Mouse (Mus musculus) cerebellum, postnatal 25 days (tissue): ENCODE results near the gene Atad2b.
"Not testable (repeated sequence)": the region's sequence is repeated elsewhere in the genome, so short reads cannot be mapped to it uniquely, and the experiment has no call there.

Experiments used
- DNase-seq, 2 experiments: peaks; one replicate each; pipeline ENCODE4 v3.0.0; 2021; ENCODE audit warnings: mixed read lengths in 2 of 2

Atad2b gene

DNA sequence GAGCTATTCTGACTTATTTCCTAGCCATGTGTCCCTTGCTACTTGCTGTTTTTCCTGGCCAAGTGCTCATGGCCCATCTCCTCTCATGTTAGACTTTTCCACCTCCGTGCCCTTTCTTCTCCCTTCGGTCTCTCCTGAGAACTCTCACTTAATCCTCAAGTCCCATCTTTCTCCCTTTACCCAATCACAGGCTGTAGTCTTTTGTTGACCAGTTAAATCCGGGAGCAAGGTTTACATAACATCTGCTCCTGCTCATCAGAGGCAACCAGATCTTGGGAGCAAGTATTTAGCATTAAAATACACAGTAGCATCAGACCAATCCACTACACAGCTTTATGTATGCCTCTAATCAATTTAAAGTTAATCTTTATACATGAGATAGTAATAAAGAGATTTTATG is 2.7 kb upstream of the Atad2b start:
- no peak for DNase-seq

DNA sequence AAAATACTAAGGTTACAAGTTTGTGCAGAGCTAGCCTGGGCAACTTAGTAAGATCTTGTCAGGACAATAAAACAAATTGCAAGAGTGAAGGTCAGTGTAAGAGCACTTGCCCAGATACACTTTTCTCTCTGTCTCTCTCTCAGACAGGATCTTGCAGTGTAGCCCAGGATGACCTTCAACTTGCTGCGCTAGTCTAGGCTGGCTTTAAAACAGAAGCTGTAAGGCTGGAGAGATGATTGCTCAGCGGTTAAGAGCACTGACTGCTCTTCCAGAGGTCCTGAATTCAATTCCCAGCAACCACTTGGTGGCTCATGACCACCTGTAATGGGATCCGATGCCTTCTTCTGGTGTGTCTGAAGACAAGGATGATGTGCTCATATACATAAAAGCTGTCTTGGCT is 2.2 kb upstream of the Atad2b start:
- no peak for DNase-seq

DNA sequence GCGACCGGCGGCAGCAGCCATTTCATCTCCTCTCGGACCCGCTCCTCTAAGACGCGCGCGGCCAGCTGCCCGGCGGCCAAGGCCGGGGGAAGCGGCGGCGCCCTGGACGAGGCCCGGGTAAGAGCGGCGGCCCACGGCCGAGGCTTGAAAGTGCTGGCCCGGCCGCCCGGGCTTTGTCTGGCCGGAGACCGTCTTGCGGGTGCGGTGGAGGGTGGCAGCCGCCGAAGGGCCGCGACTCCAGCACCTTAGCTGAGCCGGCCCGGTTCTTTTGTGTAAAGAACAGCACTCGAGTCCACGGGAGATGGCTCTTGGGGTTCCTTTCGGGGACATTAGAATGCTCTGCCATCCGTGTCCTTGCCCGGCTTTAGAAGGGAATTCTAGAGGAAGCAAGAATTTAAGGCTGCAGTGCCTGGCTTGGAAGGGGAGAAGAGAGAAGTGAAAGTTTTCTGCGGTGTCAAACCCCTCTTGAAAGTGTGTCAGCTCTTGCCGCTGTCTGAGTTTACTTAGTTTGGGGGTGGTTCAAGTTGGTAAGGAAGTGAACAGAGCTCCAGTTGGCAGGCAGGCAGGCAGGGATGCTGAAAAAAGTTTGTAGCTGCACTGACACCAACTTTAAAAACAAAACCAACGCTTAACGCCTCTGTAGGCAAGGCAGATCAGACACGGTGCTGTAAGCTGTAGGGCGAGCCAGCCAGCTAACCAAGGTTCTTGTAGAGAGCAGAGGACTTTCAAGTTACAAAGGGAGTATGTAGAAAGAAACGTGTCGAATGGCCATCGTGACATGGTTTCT is 845 bp downstream of the Atad2b start:
- DNase-seq: peak in 1 of 2 experiments; percentile 79

DNA sequence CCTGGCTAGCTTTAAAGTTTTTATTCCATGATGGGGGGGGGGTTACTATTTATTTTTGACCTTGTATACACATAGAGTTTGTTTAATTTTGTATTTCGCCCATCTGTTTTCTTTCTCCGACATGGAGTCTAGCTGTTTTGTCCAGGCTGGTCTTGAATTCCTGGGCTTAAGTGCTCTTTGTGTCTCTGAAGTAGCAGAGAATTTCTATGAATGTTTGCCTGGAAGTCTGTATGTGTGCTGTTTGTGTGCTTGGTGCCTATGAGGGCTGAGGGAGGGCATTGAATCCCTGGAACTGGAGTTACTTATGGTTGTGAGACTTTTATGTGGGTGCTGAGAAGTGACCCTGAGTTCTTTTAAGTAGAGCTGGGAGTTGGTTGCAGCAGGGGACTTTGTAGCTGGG is 11.0 kb downstream of the Atad2b start:
- no peak for DNase-seq

DNA sequence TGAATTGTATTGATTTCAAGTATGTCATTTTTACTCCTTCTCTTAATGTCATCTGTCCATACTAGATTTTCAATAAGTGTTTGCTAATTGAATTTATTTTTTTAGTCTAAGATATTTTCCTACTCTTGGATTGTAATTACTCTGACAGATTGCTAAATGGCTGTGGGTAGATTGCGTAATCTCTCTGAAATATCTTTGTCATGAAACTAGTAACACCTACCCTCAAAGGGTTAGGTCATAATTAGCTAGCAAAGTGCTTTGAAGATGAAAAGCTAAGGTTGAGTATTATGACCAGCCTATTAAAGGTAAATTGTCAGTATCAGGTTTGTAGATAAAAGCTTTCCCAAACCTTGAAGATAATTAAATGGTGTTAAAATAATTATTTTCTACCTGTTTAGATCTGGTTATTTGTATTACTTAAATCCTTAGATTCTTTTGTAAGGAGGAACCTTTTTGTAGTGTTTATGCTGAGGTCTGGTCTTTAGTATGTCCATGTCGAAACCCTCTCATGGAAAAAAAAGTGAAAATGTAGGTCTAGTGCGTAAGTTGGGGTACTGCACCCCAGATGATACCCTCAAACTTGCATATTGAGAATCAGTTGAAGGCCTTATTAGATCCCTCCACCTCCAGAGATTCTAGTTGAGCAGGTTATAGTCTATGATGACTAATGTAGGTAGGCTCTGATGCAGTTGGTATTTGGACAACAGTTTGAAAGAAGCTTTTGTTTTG is 13.8 kb downstream of the Atad2b start:
- no peak for DNase-seq

- no peak for DNase-seq
Measured at GRCm38 (mm10) chr12:4952272-4952671, 35.1 kb downstream of the Atad2b start.

DNA sequence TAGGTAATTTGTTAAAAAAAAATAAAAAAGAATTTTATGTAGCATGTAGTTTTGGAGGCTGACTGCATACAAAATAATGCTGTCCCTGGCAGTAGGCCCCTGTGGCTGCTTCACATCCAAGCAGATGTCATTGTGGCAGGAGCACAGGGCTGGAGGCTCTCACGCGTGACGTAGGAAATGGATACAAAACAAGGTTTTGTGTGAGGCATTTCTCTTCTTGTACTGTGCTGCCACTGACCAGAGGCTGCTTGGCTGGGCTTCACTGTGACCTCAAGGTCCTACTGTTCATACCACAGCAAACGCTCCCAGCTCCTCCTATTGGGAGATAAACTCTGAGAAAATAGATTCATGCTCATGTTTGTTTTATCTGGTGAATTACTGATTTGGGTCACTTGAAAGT is 36.0 kb downstream of the Atad2b start:
- DNase-seq: no peak

DNA sequence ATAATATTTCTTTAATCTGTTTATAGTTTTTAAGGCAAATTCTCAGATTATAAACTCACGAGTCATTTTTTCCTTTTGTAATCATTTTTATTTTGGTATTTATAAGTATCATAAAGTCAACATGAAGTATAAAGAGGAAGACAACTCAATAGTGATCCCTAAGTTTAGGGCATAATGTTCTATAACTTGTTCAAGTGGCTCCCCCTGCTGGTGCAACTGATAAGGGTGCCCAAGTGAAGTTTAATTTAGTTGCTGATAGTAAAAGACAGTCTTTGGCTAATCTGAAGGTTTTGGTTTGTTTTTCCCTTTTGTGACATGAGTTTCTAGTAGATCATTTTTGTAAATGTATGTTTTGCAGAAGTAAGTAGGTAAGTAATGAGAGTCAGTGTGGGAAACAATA is 55.8 kb downstream of the Atad2b start:
- DNase-seq: peak; percentile 63 to 86

DNA sequence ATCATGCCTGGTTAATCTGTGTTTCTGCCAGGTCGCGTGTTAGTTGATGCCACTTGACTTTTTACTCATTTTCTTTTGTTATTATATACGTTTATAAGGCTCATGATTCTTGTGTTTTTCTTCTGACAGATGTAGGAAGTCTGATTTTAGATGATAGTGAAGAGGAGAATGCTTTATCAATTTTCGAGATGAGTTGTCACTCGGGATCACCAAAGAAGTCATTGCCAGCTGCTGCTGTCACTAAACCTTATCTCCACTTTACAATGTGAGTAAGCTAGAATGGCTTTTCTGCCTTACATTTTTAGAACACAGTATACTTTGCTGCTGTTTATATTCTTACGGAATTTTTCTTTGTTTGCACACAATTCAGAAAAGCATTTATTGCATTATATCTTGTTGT is 61.2 kb downstream of the Atad2b start:
- DNase-seq: no peak

DNA sequence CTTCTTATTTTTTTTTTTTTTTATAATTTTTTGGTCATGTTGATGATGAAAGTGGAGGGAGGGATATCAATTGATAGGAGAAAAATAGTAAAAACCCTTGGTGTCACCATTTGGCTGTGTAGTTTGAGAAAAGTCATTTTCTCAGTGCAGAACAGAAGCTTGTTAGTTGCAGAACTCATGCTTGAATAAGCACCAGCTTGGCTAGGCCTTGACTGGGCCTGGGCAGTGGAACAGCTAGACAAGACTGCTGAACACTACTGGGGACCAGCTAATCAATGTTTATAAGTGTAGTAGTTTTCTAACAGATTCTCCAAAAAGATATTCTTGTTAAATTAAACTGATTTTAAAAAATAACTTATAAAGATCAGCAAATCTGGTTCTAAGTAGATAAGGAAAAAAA is 79.8 kb downstream of the Atad2b start:
- peak; percentile 12 to 39 for DNase-seq

DNA sequence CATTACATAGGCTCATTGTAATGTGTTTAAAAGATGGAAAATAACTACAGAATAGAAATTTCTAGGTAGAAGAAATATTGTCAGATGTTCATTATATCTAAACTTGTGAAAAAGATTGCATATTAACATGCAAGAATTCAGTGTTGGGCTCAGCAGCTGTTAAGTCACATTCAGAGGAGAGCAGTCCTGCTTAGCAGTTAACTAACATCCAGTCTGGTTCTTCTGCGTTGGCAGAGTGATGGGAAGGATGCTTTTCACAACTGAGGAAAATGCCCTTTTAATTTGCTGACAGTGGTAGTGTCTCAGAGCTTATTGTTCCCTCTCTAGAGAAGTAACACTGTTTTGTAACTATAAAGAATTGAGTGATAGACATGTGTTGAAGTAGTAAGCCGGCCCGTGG is 88.2 kb downstream of the Atad2b start:
- DNase-seq: no peak

- not testable (repeated sequence) for DNase-seq
Measured at GRCm38 (mm10) chr12:5005776-5006175, 88.6 kb downstream of the Atad2b start.

- DNase-seq: not testable (repeated sequence)
Measured at GRCm38 (mm10) chr12:5008638-5009037, 91.5 kb downstream of the Atad2b start.

DNA sequence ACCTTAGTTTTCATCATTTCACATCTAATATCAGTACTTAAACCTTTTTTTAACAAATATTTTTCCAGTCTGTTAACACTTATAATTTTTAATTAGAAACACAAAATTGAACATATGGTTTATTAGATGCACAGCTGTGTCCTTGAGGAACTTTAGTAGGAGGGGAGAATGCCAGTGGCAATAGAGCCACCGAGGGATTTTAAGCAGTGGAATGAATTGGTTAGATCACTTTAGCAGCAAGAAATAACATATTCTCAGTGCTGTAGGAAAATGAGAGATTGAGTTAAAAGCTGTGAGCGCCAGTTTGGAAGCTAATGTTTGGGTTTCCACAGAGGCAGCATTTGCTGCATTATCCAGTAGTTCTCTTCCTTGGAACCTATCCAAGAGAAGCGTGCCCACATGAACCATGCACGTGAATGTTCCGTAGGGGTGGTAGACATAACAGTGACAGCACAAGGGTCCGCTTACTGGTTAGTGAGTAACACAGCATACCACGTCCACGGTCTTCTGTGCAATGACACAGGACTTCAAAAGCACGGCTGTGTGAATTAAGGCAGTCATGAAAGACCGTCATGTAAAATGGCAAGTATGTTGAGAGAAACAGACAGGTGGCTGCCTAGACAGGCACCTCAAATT is 108.2 kb downstream of the Atad2b start:
- DNase-seq: no peak

DNA sequence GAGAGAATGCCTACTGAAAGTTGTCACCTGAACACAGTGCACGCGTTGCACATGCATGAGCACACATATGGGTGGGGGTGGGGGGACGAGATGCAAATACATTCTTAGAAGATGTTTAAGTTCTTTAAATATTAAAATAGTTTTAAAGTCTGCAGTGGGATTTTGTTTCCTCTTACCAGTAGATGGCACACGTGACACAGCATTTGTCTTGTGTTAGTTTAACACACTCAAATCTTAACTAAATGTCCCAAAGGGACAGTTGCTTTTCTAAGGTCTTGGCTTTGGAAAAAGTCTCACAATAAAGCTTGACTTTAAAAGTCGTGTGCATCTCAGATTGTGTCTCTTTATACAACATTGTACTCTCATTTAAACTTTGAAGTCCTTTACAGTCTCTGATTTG is 111.9 kb downstream of the Atad2b start:
- DNase-seq: no peak

DNA sequence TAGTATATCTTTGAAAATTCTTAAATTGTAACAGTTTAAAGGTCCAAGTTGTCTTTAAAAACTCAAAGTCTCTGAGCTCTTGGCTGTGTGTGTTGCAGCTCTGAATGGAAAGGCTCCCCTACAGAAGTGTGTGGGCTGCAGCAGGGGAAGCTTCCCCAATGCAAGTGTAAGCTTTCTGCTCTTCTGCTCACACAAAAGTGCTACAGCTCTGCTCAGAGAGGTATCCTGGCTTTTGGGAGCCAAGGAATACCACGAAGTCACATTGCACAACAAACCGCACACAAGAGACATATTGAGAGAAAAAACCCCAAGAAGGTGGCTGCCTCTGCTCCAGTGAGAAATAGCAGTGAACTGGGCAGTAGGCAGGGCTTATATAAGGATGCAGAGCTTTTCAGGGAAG is 120.9 kb downstream of the Atad2b start:
- DNase-seq: no peak

GRCm38 (mm10) chr12:5044141-5044540 is 127.0 kb downstream of the Atad2b start:
- no peak for DNase-seq

- DNase-seq: no peak
Measured at GRCm38 (mm10) chr12:5048104-5048503, 131.0 kb downstream of the Atad2b start.

DNA sequence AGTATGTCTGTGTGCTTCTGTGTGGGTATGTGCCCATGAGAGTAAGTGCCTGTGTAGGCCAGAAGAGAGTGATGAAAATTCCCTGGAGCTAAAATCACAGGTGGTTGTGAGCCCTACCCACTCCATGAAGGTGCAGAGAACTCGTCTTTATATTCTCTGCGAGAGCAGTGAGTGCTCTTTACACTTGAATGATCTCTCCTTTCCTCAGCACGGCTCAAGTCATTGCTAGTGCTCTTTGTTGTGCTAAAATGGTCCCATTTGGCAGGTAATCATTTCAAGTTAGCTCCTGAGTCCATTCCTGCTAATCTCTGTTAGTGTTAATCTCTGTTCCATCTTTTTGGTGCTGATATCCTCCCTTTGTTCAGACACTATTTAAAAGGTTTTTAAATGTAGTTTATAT is 150.4 kb downstream of the Atad2b start:
- no peak for DNase-seq

DNA sequence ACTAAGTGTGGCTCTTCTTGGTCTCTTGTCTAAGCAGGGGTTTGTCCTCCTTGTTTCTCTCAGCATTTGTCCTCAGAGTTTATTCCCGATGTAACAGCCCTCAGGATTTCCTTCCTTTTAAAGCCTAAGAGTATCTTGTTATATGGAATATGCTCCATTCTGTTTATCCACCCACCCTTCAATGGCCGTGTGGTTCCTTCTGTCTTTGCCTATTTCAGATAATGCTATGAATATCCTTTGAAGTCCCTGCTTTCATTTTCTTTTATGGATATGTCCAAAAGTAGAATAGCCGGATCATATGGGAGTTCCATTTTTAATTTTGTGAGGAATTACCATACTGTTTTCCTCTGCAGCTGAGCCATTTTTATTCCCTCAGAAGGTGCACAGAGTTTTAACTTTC is 153.0 kb downstream of the Atad2b start:
- no peak for DNase-seq

GRCm38 (mm10) chr12:5073191-5073590 is 156.0 kb downstream of the Atad2b start:
- no peak for DNase-seq

- DNase-seq: no peak
Measured at GRCm38 (mm10) chr12:5081480-5081879, 164.3 kb downstream of the Atad2b start.

- no peak for DNase-seq
Measured at GRCm38 (mm10) chr12:5084714-5085113, 167.6 kb downstream of the Atad2b start.
